Mouse (Mus musculus) erythroid progenitor cell, adult 5-6 weeks (primary cell): ENCODE data around the gene Nfam1. TPM values are rescaled to one million over a fixed set of nuclear protein-coding genes. Genes with fewer than 3 reads are reported as not detected.

ENCODE experiments used
- ATAC-seq: replicated peaks from 2 replicates; pipeline ENCODE4 v1.8.0; 2016; ENCODE audit warnings: moderate number of reproducible peaks, mild to moderate bottlenecking, moderate TSS enrichment, inconsistent platforms; ENCODE audit not compliant: poor library complexity, low FRiP score, severe bottlenecking
- total RNA-seq, 2 experiments: library from RNA; stranded (forward) in 1 of 2; stranded (reverse) in 1 of 2; fragments of 150-400 nt in 1 of 2; fragments of 186-747, 209-891 nt in 1 of 2; gene quantifications; 2 replicates each; pipeline versions ENCODE4 v1.2.3 to v1.2.4; 2015 to 2017; ENCODE audit warnings: low replicate concordance in 2 of 2

The Nfam1 gene
- total RNA-seq, 2 experiments from 2014 or later = 16.9 to 17.2 TPM

GRCm38 (mm10) chr15:82967947-82968346, 65.2 kb downstream of the Nfam1 start:
- no peak for ATAC-seq

GRCm38 (mm10) chr15:82964266-82964825, 68.8 kb downstream of the Nfam1 start:
- no peak for ATAC-seq

- ATAC-seq = no peak
Measured at GRCm38 (mm10) chr15:82963556-82964156, 69.5 kb downstream of the Nfam1 start.

GRCm38 (mm10) chr15:82963090-82963489, 70.0 kb downstream of the Nfam1 start:
- ATAC-seq = no peak

- ATAC-seq = no peak
Measured at GRCm38 (mm10) chr15:82962536-82962935, 70.6 kb downstream of the Nfam1 start.

- no peak for ATAC-seq
Measured at GRCm38 (mm10) chr15:82960786-82961561, 72.1 kb downstream of the Nfam1 start.

- ATAC-seq = no peak
Measured at GRCm38 (mm10) chr15:82959151-82959550, 74.0 kb downstream of the Nfam1 start.

GRCm38 (mm10) chr15:82958253-82958701, 74.8 kb downstream of the Nfam1 start:
- ATAC-seq = no peak

GRCm38 (mm10) chr15:82956721-82957120, 76.4 kb downstream of the Nfam1 start:
- ATAC-seq = no peak

GRCm38 (mm10) chr15:82956310-82956709, 76.8 kb downstream of the Nfam1 start:
- ATAC-seq = no peak

GRCm38 (mm10) chr15:82955286-82955685, 77.8 kb downstream of the Nfam1 start:
- no peak for ATAC-seq

GRCm38 (mm10) chr15:82954034-82954433, 79.1 kb downstream of the Nfam1 start:
- no peak for ATAC-seq

GRCm38 (mm10) chr15:82953096-82953495, 80.0 kb downstream of the Nfam1 start:
- ATAC-seq = no peak

GRCm38 (mm10) chr15:82952292-82952705, 80.8 kb downstream of the Nfam1 start:
- ATAC-seq = no peak

- ATAC-seq = no peak
Measured at GRCm38 (mm10) chr15:82950246-82950645, 82.9 kb downstream of the Nfam1 start.

- no peak for ATAC-seq
Measured at GRCm38 (mm10) chr15:82947431-82947830, 85.7 kb downstream of the Nfam1 start.

GRCm38 (mm10) chr15:82944479-82945195, 88.5 kb downstream of the Nfam1 start:
- no peak for ATAC-seq
